Mouse (Mus musculus): ENCODE results near the gene Elmod2. TPM values are rescaled to one million over a fixed set of nuclear protein-coding genes. Genes with fewer than 3 reads are reported as not detected.
A peak's percentile ranks its signal among the peaks of the same experiment; 100 is the strongest.
"Not testable (repeated sequence)": the region's sequence is repeated elsewhere in the genome, so short reads cannot be mapped to it uniquely, and the experiment has no call there.

The Elmod2 gene
- total RNA-seq (2014; fragmentation: Nextera tagmentation) (10.0 and 14.5 TPM in 2 replicates), total RNA-seq (2017) (16.7 and 29.9 TPM in 2 replicates)

GRCm38 (mm10) chr8:83331899-83332697 is at the start of gene Elmod2:
Gene Elmod2 (minus strand): TSS chr8:83332486.
- ATAC-seq (replicated peaks; ENCODE audit: low FRiP score, low TSS enrichment, poor library complexity, severe bottlenecking) = peak; percentile 100

GRCm38 (mm10) chr8:83381016-83381415 is 48.7 kb upstream of the Elmod2 start:
- ATAC-seq (replicated peaks; ENCODE audit: low FRiP score, low TSS enrichment, poor library complexity, severe bottlenecking) = no peak

DNA sequence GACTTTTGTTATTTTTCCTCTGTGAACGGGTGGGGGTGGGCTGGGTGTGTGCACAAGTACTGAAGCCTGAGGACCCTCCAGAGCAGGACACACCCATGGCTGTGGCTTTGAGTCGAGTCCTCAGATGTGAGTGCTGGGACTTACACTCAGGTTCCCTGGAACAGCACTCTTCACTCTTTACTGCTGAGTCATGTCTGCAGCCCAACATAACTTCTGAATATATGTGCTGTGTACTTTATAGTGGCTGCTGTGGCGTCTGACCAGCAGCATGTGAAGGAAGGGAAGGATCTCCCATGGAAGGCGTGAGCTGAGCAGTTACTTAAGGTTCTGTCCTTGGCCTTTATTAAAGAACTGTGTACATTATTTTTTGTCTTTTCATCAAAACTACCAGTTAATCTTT is 47.9 kb upstream of the Elmod2 start:
- no peak for ATAC-seq (replicated peaks; ENCODE audit: low FRiP score, low TSS enrichment, poor library complexity, severe bottlenecking)

- ATAC-seq (replicated peaks; ENCODE audit: low FRiP score, low TSS enrichment, poor library complexity, severe bottlenecking) = no peak
These were observed 44.9 kb upstream of the Elmod2 start for GRCm38 (mm10) chr8:83377231-83377630.

DNA sequence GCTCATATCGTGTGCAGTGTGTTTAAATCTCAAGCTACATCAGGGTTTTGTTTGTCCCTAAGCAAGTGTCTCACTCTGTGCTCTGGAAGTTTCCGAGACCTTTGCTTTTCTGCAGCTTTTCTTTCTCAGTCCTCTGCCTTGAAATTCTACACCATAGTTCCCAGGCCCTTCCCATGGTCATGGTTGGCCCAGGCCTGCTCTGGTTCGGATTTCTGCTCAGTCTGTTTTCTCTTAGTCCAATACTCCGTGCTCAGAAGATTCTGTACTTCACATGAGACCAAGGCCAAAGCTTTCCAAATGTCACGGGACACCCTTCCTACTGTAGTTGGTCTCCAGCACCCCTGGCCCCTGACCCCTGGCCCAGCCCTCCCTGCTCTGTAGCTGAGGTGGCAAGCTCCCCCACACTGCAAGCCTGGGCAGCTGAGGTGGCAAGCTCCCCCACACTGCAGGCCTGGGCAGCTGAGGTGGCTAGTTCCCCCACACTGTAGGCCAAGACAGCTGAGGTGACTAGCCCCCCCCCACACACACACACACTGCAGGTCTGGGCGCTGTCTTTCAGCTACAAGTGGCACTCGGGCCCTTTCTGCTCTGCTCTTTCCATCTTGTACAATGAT is 31.0 kb upstream of the Elmod2 start:
- no peak; the same call in 1 of the 2 replicates for ATAC-seq (replicated peaks; ENCODE audit: low FRiP score, low TSS enrichment, poor library complexity, severe bottlenecking)

DNA sequence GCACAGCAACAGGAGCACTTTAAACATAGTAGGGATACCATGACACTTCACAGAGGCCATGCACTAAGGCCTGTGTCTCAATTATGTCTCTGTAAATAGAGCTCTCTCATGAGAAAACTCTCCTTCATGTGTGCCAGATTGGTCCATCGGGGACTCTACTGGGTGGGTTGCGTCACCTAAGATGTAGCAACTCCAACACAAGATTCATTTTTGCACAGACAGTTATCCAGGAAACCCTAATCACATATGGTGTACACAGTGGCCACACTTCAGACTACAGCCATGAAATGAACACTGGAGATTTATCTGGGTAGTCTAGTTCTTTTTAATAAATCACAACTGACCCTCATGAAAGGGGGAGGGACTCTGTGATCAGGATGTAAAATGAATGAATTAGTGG is 19.0 kb upstream of the Elmod2 start:
- no peak for ATAC-seq (replicated peaks; ENCODE audit: low FRiP score, low TSS enrichment, poor library complexity, severe bottlenecking)

DNA sequence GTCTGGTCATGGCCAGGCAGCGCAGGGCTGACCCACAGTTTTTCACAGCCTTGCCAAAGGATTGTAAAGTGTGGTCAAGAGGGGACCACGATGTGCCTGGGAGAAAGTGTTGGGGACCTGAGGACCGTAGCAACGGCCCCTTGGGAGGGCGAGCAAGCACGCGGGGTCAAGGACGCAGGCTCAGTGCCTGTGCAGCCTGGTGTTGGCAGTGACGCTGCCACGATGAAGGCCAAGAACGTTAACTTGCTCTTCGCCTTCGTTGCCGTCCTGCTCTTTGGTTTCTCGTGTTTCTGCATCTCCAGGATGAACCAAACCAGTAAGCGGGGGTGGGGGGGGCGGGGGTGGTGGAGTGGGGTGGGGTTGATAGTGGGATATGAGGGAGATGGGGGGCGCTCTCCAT is 16.0 kb upstream of the Elmod2 start, which contains the start of gene Mgat4d:
TSS of gene Mgat4d (plus strand) at position 209 of the 400 bp plus-strand sequence.
- ATAC-seq (replicated peaks; ENCODE audit: low FRiP score, low TSS enrichment, poor library complexity, severe bottlenecking) = no peak

DNA sequence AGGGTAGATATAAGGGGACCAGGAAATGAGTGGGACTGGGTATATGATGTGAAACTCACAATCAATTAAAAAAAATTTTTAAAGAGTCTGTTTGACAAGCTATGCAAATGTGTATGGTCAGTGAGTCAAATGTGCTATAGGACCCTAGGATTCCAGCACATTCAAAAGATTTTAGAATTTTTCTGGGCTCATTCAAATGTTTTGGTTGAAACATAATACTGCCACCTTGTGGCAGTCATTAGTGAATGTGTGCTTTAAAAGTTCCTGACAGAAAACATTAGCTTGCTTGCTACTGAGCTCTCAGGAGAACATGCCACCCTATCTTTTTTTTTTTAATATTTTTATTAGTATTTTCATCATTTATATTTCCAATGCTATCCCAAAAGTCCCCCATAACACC is 10.4 kb upstream of the Elmod2 start:
- no peak for ATAC-seq (replicated peaks; ENCODE audit: low FRiP score, low TSS enrichment, poor library complexity, severe bottlenecking)

DNA sequence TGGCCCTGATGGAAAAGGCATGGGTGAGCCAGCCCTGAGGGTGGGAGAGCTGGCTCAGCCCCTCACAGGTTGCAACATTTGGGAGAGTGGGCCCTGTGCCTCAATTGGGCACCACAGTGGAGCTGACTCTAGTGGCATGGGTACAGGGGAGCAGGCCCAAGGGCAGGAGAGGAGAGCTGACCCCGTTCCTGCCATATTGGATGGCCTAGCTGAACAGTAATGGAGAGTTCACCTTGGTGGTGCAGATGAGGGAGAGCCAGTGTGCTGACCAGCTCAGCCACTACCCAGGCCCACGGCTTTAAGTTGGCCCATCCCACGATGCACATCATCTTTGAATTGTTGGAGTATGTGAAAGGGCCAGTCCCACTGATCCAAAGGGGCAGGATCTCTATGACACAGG is 9.8 kb upstream of the Elmod2 start:
- 0 out of 2 replicates have a peak, but pooled peaks have one; percentile 52 for ATAC-seq (replicated peaks; ENCODE audit: low FRiP score, low TSS enrichment, poor library complexity, severe bottlenecking)

DNA sequence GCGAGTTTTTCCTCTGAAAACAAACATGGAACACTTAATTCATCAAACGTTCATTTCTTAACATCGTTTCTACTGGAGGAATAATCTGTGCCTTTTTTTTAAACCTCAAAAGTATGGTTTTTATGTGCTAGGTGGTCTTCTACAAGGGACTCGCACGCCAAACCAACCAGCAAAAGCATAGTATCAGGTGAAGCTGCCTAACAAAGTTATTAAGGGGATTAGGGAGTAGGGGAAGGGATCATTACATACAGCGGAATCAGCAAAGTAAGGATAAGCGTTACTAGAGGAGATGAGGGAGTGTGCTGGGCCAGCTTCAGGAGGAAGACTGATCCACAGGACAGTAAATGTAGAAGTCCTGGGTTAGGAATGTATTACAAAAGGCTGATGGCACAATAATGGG is 578 bp upstream of the Elmod2 start:
- ATAC-seq (replicated peaks; ENCODE audit: low FRiP score, low TSS enrichment, poor library complexity, severe bottlenecking) = no peak

- no peak for ATAC-seq (replicated peaks; ENCODE audit: low FRiP score, low TSS enrichment, poor library complexity, severe bottlenecking)
These were observed 753 bp downstream of the Elmod2 start for GRCm38 (mm10) chr8:83331567-83331898.

- no peak for ATAC-seq (replicated peaks; ENCODE audit: low FRiP score, low TSS enrichment, poor library complexity, severe bottlenecking)
These were observed 4.4 kb downstream of the Elmod2 start for GRCm38 (mm10) chr8:83327889-83328288.

DNA sequence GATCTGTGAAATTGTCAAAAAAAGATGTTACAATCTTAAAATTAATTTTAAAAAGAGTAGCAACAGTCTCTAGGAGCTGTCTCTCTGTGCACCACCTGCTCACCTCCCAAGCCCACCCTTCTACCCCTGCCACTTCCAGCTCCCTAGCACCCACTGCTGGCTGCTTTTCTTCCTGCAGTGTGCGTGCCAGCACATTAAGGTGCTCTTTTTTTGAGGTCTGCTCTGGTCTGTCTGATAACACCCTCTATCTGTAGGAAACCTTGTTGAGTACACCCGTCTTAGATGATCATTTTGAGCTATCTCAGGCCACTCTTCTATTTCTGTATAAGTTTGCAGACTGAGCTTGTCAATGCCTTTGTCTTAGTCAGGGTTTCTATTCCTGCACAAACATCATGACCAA is 9.2 kb downstream of the Elmod2 start:
- ATAC-seq (replicated peaks; ENCODE audit: low FRiP score, low TSS enrichment, poor library complexity, severe bottlenecking) = peak; percentile 85

DNA sequence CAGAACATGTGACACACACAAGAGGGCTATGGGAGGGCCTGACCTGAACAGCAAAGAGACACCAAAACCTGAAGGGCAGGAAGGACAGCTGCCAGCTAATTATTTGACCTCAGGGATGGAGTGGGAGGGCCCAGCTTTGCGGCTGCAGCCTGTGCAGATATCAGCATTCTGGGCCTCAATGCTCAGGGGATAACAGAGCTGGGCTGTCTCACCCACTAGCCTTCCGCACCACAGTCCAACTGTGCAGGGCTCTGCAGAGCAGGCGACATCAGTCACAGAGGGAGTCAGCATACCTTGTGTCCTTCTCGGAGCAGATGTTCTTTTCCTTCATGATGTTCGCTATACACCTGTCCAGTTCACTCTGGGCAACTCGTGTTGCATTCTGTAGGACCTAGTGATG is 9.9 kb downstream of the Elmod2 start:
- peak; percentile 55; the same call in 1 of the 2 replicates for ATAC-seq (replicated peaks; ENCODE audit: low FRiP score, low TSS enrichment, poor library complexity, severe bottlenecking)

DNA sequence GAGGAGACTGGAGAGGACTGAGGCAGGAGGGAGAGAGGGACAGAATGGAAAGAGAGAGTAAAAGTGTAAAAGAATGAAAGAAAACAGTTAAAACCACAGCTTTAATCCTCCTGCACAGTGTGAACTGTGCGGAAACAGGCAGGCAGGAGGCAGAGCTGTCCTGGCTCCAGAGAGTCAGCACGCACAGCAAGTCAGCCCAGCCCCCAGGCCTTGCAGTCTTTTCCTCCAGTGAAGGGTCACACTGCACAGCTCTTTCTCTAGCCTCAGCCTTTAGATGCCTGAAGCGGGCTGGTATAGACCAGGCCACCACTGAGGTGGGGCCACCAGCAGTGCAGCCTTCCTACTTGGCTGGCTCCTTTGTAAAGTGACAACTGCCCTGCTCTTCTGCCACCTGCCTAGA is 11.7 kb downstream of the Elmod2 start:
- no peak for ATAC-seq (replicated peaks; ENCODE audit: low FRiP score, low TSS enrichment, poor library complexity, severe bottlenecking)

- ATAC-seq (replicated peaks; ENCODE audit: low FRiP score, low TSS enrichment, poor library complexity, severe bottlenecking) = no peak
These were observed 16.6 kb downstream of the Elmod2 start for GRCm38 (mm10) chr8:83315691-83316090.

DNA sequence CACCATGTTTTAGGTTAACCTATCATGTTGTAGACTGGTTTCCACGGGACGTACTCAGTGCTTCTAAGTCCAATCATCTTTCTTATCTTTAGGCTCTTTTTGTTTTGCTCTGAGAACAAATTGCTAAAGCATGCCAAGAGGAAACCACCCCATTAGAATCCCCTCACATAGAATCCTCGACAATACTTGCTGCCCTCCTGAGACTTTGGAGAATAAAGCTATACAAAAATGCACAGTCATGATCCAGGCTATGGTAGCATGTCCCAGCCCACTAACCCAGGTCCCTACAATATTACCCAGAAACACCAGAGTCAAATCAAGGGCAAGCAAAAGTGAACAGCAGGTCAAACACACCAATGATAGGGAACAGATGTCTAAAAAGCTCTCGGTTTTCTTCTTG is 17.2 kb downstream of the Elmod2 start:
- not testable (repeated sequence) for ATAC-seq (replicated peaks; ENCODE audit: low FRiP score, low TSS enrichment, poor library complexity, severe bottlenecking)

- ATAC-seq (replicated peaks; ENCODE audit: low FRiP score, low TSS enrichment, poor library complexity, severe bottlenecking) = no peak
These were observed 22.4 kb downstream of the Elmod2 start for GRCm38 (mm10) chr8:83309836-83310235.

GRCm38 (mm10) chr8:83304946-83305345 is 27.3 kb downstream of the Elmod2 start:
- no peak for ATAC-seq (replicated peaks; ENCODE audit: low FRiP score, low TSS enrichment, poor library complexity, severe bottlenecking)

DNA sequence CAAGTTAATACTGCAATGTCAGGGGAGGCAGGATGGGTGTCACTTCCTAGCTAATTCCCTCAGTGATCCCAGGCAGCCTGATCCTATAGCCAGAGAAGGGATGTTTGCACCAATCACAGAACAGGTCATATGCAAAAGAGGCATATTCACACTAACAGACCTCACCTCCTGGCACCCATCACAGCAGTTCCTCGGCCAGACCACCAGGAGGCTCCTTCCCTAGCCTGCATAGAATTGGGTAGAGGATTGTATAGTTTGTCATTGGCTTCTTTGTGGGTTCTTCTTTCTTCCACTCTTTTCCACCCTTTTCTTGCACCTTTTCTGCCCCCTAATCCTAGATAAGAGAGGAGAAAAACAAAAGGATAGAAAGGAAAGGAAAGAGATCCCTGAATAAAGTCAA is 32.2 kb downstream of the Elmod2 start:
- ATAC-seq (replicated peaks; ENCODE audit: low FRiP score, low TSS enrichment, poor library complexity, severe bottlenecking) = peak; percentile 95

- ATAC-seq (replicated peaks; ENCODE audit: low FRiP score, low TSS enrichment, poor library complexity, severe bottlenecking) = no peak
These were observed 34.9 kb downstream of the Elmod2 start for GRCm38 (mm10) chr8:83297375-83297774.
